In the genomic region with DNA sequence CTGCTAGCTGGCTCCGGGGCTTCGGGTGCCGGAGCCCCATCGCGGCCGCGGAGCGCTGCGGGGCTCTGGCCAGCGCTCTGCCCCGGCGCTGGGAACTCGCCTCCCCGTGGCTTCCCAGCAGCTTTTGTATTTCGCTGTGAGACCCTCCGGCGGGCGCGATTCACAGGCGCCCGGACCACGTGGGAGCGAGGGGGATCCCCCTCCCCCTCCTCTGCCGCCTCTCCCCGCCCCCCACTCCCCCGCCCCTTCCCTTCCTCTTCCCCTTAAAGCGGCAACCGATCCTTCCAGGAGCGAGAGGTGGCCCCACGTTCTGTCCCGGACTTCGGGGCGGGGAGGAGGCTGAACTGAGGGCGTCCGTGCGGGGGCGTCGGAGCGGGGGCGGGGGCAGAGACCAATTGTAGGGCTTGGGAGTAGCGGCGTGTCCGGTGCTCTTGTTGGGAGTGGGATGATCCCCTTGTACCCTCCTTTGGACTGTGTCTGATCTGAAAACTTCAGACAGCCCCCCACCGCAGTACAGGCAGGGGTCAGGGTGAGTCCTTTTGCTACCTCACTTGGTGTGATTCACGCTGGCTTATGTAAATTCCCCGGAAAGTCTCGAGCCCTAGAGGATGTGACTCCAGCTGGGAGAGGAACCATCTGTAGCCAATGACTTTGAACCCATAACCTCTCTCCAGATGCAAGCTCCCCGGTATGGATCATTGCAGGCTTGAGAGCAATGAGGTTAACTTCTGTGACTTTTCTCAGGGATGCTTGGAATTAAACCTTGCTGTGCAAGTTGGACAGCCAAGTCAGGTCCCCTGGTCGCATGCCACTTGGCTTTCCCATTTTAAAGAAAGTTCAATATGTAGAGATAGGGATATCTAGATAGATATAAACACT, we compare ENCODE assay signal across 8 mouse cellular contexts. TPM values are rescaled to one million over a fixed set of nuclear protein-coding genes. Genes with fewer than 3 reads are reported as not detected.
A peak's percentile ranks its signal among the peaks of the same experiment; 100 is the strongest.
DNase-seq lines count a peak whose midpoint lies in the region; ATAC-seq and TF ChIP-seq lines count a peak whose summit lies in the region.

A gene (minus strand): TSS at position 829 of the 879 bp plus-strand sequence.

- in situ Hi-C loops in CH12.LX (cut with MboI; ENCODE audit: low pct_ligation_motif_present, low pct_unique_long_range_greater_than_20kb, low sequenced_read_pairs): loop anchor here (10.0 kb wide), 1 partner anchor 357 kb away; no protein-coding TSS in a partner anchor

- peak within 1 kb of the TSS in 1 of 3 experiments; percentile 55 for H3K4me3 ChIP-seq in CH12.LX (replicated peaks in 1 of 3; ENCODE audit: low read depth in 2 of 3, low read length in 2 of 3, poor library complexity in 1 of 3)
- peak within 1 kb of the TSS; percentile 56 for H3K4me3 ChIP-seq in embryonic facial prominence, embryonic 11.5 days (ENCODE audit: low read depth, low read length)
- peak within 1 kb of the TSS; percentile 55 for H3K4me3 ChIP-seq in kidney, adult 2 months (ENCODE audit: insufficient read depth, low read depth, low read length)
- peak within 1 kb of the TSS; percentile 62 for H3K4me3 ChIP-seq in limb, embryonic 15.5 days
- peak within 1 kb of the TSS; percentile 88 for H3K4me3 ChIP-seq in neural tube, embryonic 12.5 days

- no peak within 1 kb of the TSS for H3K9ac ChIP-seq in CH12.LX (ENCODE audit: insufficient read depth, low read depth)
- H3K9ac ChIP-seq in embryonic facial prominence, embryonic 11.5 days (replicated peaks; ENCODE audit: low read length): peak within 1 kb of the TSS; percentile 82
- H3K9ac ChIP-seq in limb, embryonic 15.5 days: peak within 1 kb of the TSS; percentile 60
- peak within 1 kb of the TSS; percentile 97 for H3K9ac ChIP-seq in neural tube, embryonic 12.5 days

- TF ChIP-seq POLR2A in CH12.LX (IDR thresholded peaks at IDR 0.05; ENCODE audit: low read depth, low read length): no peak
- TF ChIP-seq POLR2A in kidney, adult 2 months (IDR thresholded peaks at IDR 0.05; ENCODE audit: low read depth, low read length): no peak

- no peaks in the 10 kb centered on the region for H3K27me3 ChIP-seq in CH12.LX (replicated peaks)
- no peaks in the 10 kb centered on the region for H3K27me3 ChIP-seq in embryonic facial prominence, embryonic 11.5 days (ENCODE audit: control insufficient read depth, insufficient read depth, low read length)
- H3K27me3 ChIP-seq in kidney, adult 2 months (replicated peaks; ENCODE audit: control insufficient read depth, insufficient read depth, low read length): no peaks in the 10 kb centered on the region
- no peaks in the 10 kb centered on the region for H3K27me3 ChIP-seq in limb, embryonic 15.5 days
- no peaks in the 10 kb centered on the region for H3K27me3 ChIP-seq in neural tube, embryonic 12.5 days (replicated peaks)

- H3K4me1 ChIP-seq in CH12.LX (ENCODE audit: control insufficient read depth in 1 of 2, insufficient read depth in 2 of 2): peaks cover 0 to 8% of the 10 kb centered on the region in 2 experiments; a peak in 2 of 4 replicates
- no peaks in the 10 kb centered on the region; the same call in 1 of the 2 replicates for H3K4me1 ChIP-seq in embryonic facial prominence, embryonic 11.5 days (ENCODE audit: control insufficient read depth, insufficient read depth, low read length)
- peaks cover 4% of the 10 kb centered on the region; the same call in 1 of the 2 replicates for H3K4me1 ChIP-seq in kidney, adult 2 months (ENCODE audit: control insufficient read depth, insufficient read depth, low read length)
- H3K4me1 ChIP-seq in limb, embryonic 15.5 days: peaks cover 40% of the 10 kb centered on the region
- peaks cover 14% of the 10 kb centered on the region for H3K4me1 ChIP-seq in neural tube, embryonic 12.5 days

- peaks cover 11% of the 10 kb centered on the region for H3K9me3 ChIP-seq in CH12.LX (replicated peaks; ENCODE audit: low read length)
- no peaks in the 10 kb centered on the region for H3K9me3 ChIP-seq in embryonic facial prominence, embryonic 11.5 days (replicated peaks; ENCODE audit: control insufficient read depth, low read length)
- no peaks in the 10 kb centered on the region for H3K9me3 ChIP-seq in limb, embryonic 15.5 days
- no peaks in the 10 kb centered on the region for H3K9me3 ChIP-seq in neural tube, embryonic 12.5 days

- TF ChIP-seq EP300 in CH12.LX (IDR thresholded peaks at IDR 0.05; ENCODE audit: low read length): no peak

- ATAC-seq in embryonic facial prominence, embryonic 11.5 days (replicated peaks; ENCODE audit: insufficient number of reproducible peaks, low FRiP score, low TSS enrichment, low read depth): peak; percentile 77
- ATAC-seq in limb, embryonic 15.5 days (ENCODE audit: insufficient number of reproducible peaks, low FRiP score, low TSS enrichment, low read depth): peak; percentile 37
- ATAC-seq in neural tube, embryonic 12.5 days (ENCODE audit: low FRiP score, low read depth): peak; percentile 84

- no peaks in the 10 kb centered on the region for H3K36me3 ChIP-seq in CH12.LX (replicated peaks in 1 of 2; ENCODE audit: control insufficient read depth in 1 of 2, insufficient read depth in 1 of 2, low read length in 1 of 2)
- no peaks in the 10 kb centered on the region for H3K36me3 ChIP-seq in embryonic facial prominence, embryonic 11.5 days (replicated peaks; ENCODE audit: control insufficient read depth, insufficient read depth, low read depth, low read length)
- no peaks in the 10 kb centered on the region for H3K36me3 ChIP-seq in kidney, adult 2 months (ENCODE audit: control insufficient read depth, insufficient read depth, low read length)
- no peaks in the 10 kb centered on the region for H3K36me3 ChIP-seq in limb, embryonic 15.5 days
- 0 out of 2 replicates have a peak, but pooled peaks cover 3% of the 10 kb centered on the region for H3K36me3 ChIP-seq in neural tube, embryonic 12.5 days

- under 1% methylated on average over 42 of the region's 49 CpGs for WGBS in embryonic facial prominence, embryonic 11.5 days
- 2% methylated on average over 49 of the region's 49 CpGs for WGBS in kidney, adult 2 months
- WGBS in limb, embryonic 15.5 days: under 1% methylated on average over 45 of the region's 49 CpGs
- under 1% methylated on average over 46 of the region's 49 CpGs for WGBS in neural tube, embryonic 12.5 days

- H3K4me2 ChIP-seq in CH12.LX (ENCODE audit: insufficient read depth, low read depth, poor library complexity, severe bottlenecking): peak within 1 kb of the TSS; percentile 41; the same call in 1 of the 2 replicates
- H3K4me2 ChIP-seq in embryonic facial prominence, embryonic 11.5 days (ENCODE audit: low read depth, low read length): peak within 1 kb of the TSS; percentile 96
- peak within 1 kb of the TSS; percentile 91 for H3K4me2 ChIP-seq in limb, embryonic 15.5 days
- H3K4me2 ChIP-seq in neural tube, embryonic 12.5 days (replicated peaks): peak within 1 kb of the TSS; percentile 92

- no peaks in the 10 kb centered on the region for H3K79me2 ChIP-seq in CH12.LX (replicated peaks; ENCODE audit: control insufficient read depth, extremely low read depth, insufficient read depth, poor library complexity, severe bottlenecking)

- TF ChIP-seq RAD21 in CH12.LX (IDR thresholded peaks at IDR 0.05; ENCODE audit: low read depth, low read length): no peak

- dilution Hi-C loops in CH12.LX (cut with MboI; ENCODE audit: extremely low pct_ligation_motif_present, extremely low pct_unique_long_range_greater_than_20kb, low sequenced_read_pairs): no loop called here

- TF ChIP-seq CTCF in CH12.LX (conservative IDR thresholded peaks at IDR 0.05 in 1 of 2, IDR thresholded peaks at IDR 0.05 in 1 of 2; ENCODE audit: low read depth in 2 of 2, low read length in 2 of 2): no peak
- TF ChIP-seq CTCF in kidney, adult 2 months (conservative IDR thresholded peaks at IDR 0.05; ENCODE audit: insufficient read depth, insufficient read length, low read depth, low read length): no peak

- peak; percentile 18 for DNase-seq in CH12.LX (ENCODE audit: extremely low read depth)
- peak; percentile 28 to 32 for DNase-seq in adrenal gland, adult 18-20 months (ENCODE audit: low spot score in 2 of 2)
- DNase-seq in embryonic facial prominence, embryonic 11.5 days (ENCODE audit: low spot score): peak; percentile 92
- peak; percentile 10 to 56 for DNase-seq in heart, adult 9 months (ENCODE audit: low spot score in 2 of 2)
- peak; percentile 43 for DNase-seq in kidney, adult 2 months
- no peak for DNase-seq in T-cell, adult 2 months (ENCODE audit: low spot score)

- no peak within 1 kb of the TSS for H3K27ac ChIP-seq in CH12.LX (ENCODE audit: insufficient read depth, low read depth)
- peak within 1 kb of the TSS; percentile 91 for H3K27ac ChIP-seq in embryonic facial prominence, embryonic 11.5 days (replicated peaks; ENCODE audit: low read depth, low read length)
- no peak within 1 kb of the TSS for H3K27ac ChIP-seq in kidney, adult 2 months (ENCODE audit: insufficient read depth, low read depth, low read length)
- peak within 1 kb of the TSS; percentile 88 for H3K27ac ChIP-seq in limb, embryonic 15.5 days
- peak within 1 kb of the TSS; percentile 91 for H3K27ac ChIP-seq in neural tube, embryonic 12.5 days

TF ChIP-seq in CH12.LX, 34 proteins besides CTCF, POLR2A, EP300 and RAD21:
- TF ChIP-seq ZMIZ1 (IDR thresholded peaks at IDR 0.05; ENCODE audit: low read depth, low read length): no peak
- TF ChIP-seq RCOR1 (conservative IDR thresholded peaks at IDR 0.05; ENCODE audit: low read depth, low read length): no peak
- no peak for TF ChIP-seq JUND (conservative IDR thresholded peaks at IDR 0.05; ENCODE audit: low read depth, low read length)
- no peak for TF ChIP-seq PAX5 (IDR thresholded peaks at IDR 0.05; ENCODE audit: low read length)
- TF ChIP-seq ZNF384 (IDR thresholded peaks at IDR 0.05; ENCODE audit: low read depth, low read length): no peak
- TF ChIP-seq CHD2 (IDR thresholded peaks at IDR 0.05; ENCODE audit: low read length): no peak
- TF ChIP-seq UBTF (IDR thresholded peaks at IDR 0.05; ENCODE audit: low read depth, low read length): no peak

RNA-seq across cellular contexts. Expression of the gene that starts here (rescaled TPM):
- total RNA-seq in CH12.LX (2012; rRNA removed) (0.17 and 0.25 TPM in 2 replicates), CH12.LX (2014; rRNA removed) (0.41 and 0.55 TPM in 2 replicates)
- polyA plus RNA-seq in CH12.LX (2012; ENCODE audit: insufficient read length, low read depth): 0.43 and 0.53 TPM in 2 replicates
- total RNA-seq in adrenal gland, adult 18-20 months (2021): under 1 TPM; 0.63 to 0.70 TPM
- polyA plus RNA-seq in embryonic facial prominence, embryonic 11.5 days (2014; fragmentation: Nextera tagmentation; extraction: Ambion mirVana): 12.2 and 13.3 TPM in 2 replicates
- polyA plus RNA-seq in kidney, adult 2 months (2012; rRNA removed): 3.4 and 3.7 TPM in 2 replicates
- 16.0 and 24.8 TPM in 2 replicates for polyA plus RNA-seq in limb, embryonic 15.5 days (2015; fragmentation: Nextera tagmentation; extraction: Ambion mirVana)
- polyA plus RNA-seq in neural tube, embryonic 12.5 days (2016; fragmentation: Nextera tagmentation; extraction: Ambion mirVana): 47.3 and 52.4 TPM in 2 replicates

Comparison
In these comparisons a context has a peak if more than half of its experiments do, and no peak if none do; other contexts are left out.
1. Peak in DNase-seq and H3K4me2 ChIP-seq in CH12.LX; RNA of the gene not detected or under 1 TPM.
2. Peak in DNase-seq in adrenal gland, adult 18-20 months; RNA of the gene not detected or under 1 TPM.
3. H3K27ac ChIP-seq: peak in embryonic facial prominence, embryonic 11.5 days (single experiment), limb, embryonic 15.5 days (single experiment) and neural tube, embryonic 12.5 days (single experiment); none in CH12.LX (single experiment) and kidney, adult 2 months (single experiment).
4. H3K4me2 ChIP-seq: peak in every context shown above with its lines; median percentile 96 in embryonic facial prominence, embryonic 11.5 days; 92 in neural tube, embryonic 12.5 days; 91 in limb, embryonic 15.5 days; 41 in CH12.LX.
5. Peak in every context shown above with its lines, with median percentiles within 50 percentile points of each other: ATAC-seq.